In the genomic region with DNA sequence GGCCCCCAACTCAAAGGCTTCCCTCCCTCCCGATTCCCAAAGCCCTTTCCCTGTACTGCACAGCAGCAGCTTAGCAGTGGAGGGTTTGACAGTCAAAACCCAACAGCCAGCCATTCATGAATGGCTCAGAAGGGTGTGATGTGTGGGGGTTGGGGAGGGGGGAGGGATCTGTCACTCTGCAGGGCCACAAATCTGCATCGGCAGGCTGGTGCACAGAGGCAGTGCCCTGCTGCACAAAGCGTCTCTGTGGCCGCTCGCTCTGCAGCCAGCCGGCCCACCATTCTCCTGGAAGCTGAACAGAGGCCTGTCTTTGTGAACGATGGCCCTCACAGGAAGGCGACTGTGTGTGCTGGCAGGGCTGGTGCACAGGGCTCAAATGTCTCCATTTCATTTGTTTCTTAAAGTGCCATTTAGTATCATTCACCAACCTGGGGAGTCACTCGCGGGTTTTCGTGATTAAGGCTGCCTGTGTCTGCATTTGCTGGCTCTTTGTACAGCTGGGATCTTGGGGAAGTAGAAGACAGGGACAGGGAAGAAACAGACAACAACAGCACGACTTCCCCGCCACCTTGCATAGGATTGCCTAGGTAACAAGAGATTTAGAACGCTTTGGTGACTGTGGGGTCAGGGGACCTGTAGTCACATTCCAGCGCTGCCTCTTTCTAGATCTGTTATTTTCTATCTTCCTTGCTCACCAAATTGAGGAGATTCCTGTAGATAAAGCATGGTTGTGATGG, we compare ENCODE assay signal across 8 mouse cellular contexts. TPM values are rescaled to one million over a fixed set of nuclear protein-coding genes. Genes with fewer than 3 reads are reported as not detected.
DNase-seq lines count a peak whose midpoint lies in the region; ATAC-seq and TF ChIP-seq lines count a peak whose summit lies in the region.

No protein-coding gene starts in this region.

- H3K9ac ChIP-seq in limb, embryonic 13.5 days = peak overlapping the region; percentile 31; the same call in 1 of the 2 replicates
- no peak overlapping the region for H3K9ac ChIP-seq in lung, postnatal 0 days (replicated peaks; ENCODE audit: low read depth)
- no peak overlapping the region for H3K9ac ChIP-seq in heart, adult 2 months (ENCODE audit: low read depth, low read length)

- peaks cover 21% of the 10 kb centered on the region for H3K36me3 ChIP-seq in megakaryocyte, embryonic 14.5 days (replicated peaks; ENCODE audit: low read length)
- H3K36me3 ChIP-seq in hindbrain, embryonic 10.5 days = peaks cover 25% of the 10 kb centered on the region
- peaks cover 25% of the 10 kb centered on the region for H3K36me3 ChIP-seq in limb, embryonic 13.5 days
- peaks cover 4% of the 10 kb centered on the region for H3K36me3 ChIP-seq in lung, postnatal 0 days (ENCODE audit: insufficient read depth, low read length)
- H3K36me3 ChIP-seq in heart, adult 2 months (ENCODE audit: control insufficient read depth, insufficient read depth, low read length) = peaks cover 12% of the 10 kb centered on the region

- H3K27me3 ChIP-seq in megakaryocyte, embryonic 14.5 days (replicated peaks) = peaks cover 2% of the 10 kb centered on the region
- no peaks in the 10 kb centered on the region for H3K27me3 ChIP-seq in hindbrain, embryonic 10.5 days (ENCODE audit: insufficient read depth, poor library complexity, severe bottlenecking)
- H3K27me3 ChIP-seq in limb, embryonic 13.5 days = no peaks in the 10 kb centered on the region
- H3K27me3 ChIP-seq in lung, postnatal 0 days (replicated peaks; ENCODE audit: insufficient read depth, low read length) = no peaks in the 10 kb centered on the region
- H3K27me3 ChIP-seq in heart, adult 2 months (ENCODE audit: control insufficient read depth, insufficient read depth, low read length) = no peaks in the 10 kb centered on the region

- peak overlapping the region; percentile 85 for H3K27ac ChIP-seq in hindbrain, embryonic 10.5 days
- H3K27ac ChIP-seq in limb, embryonic 13.5 days = peak overlapping the region; percentile 65
- H3K27ac ChIP-seq in lung, postnatal 0 days (ENCODE audit: low read length) = no peak overlapping the region
- H3K27ac ChIP-seq in heart, adult 2 months = no peak overlapping the region

- WGBS in hindbrain, embryonic 10.5 days = 9% methylated on average over 15 of the region's 15 CpGs
- WGBS in limb, embryonic 13.5 days = 22% methylated on average over 15 of the region's 15 CpGs
- WGBS in lung, postnatal 0 days = 39% methylated on average over 15 of the region's 15 CpGs
- 71% methylated on average over 15 of the region's 15 CpGs for WGBS in heart, adult 2 months

- no peak for ATAC-seq in megakaryocyte, adult 5-6 weeks (ENCODE audit: poor library complexity, severe bottlenecking)
- ATAC-seq in limb, embryonic 13.5 days (ENCODE audit: low FRiP score, low read depth) = peak; percentile 78
- no peak for ATAC-seq in lung, postnatal 0 days

- TF ChIP-seq POLR2A in heart, adult 2 months (IDR thresholded peaks at IDR 0.05; ENCODE audit: insufficient read depth, low read depth, low read length) = no peak

- peaks cover 9% of the 10 kb centered on the region; the same call in 1 of the 2 replicates for H3K9me3 ChIP-seq in megakaryocyte, embryonic 14.5 days
- H3K9me3 ChIP-seq in hindbrain, embryonic 10.5 days = no peaks in the 10 kb centered on the region
- H3K9me3 ChIP-seq in limb, embryonic 13.5 days = no peaks in the 10 kb centered on the region
- no peaks in the 10 kb centered on the region for H3K9me3 ChIP-seq in lung, postnatal 0 days (ENCODE audit: low read length)

- no peak for TF ChIP-seq EP300 in lung, postnatal 0 days (IDR thresholded peaks at IDR 0.05)
- TF ChIP-seq EP300 in heart, adult 2 months (IDR thresholded peaks at IDR 0.05; ENCODE audit: insufficient read depth, low read depth, low read length) = no peak

- H3K79me2 ChIP-seq in heart, adult 2 months (replicated peaks; ENCODE audit: control insufficient read depth, insufficient read depth, low read length) = no peaks in the 10 kb centered on the region

- peaks cover 7% of the 10 kb centered on the region; the same call in 1 of the 2 replicates for H3K4me1 ChIP-seq in megakaryocyte, embryonic 14.5 days
- H3K4me1 ChIP-seq in hindbrain, embryonic 10.5 days (replicated peaks) = peaks cover 38% of the 10 kb centered on the region
- peaks cover 34% of the 10 kb centered on the region for H3K4me1 ChIP-seq in limb, embryonic 13.5 days
- H3K4me1 ChIP-seq in lung, postnatal 0 days (ENCODE audit: insufficient read depth, low read depth, low read length) = peaks cover 14% of the 10 kb centered on the region; the same call in 1 of the 2 replicates
- H3K4me1 ChIP-seq in heart, adult 2 months (ENCODE audit: control insufficient read depth, insufficient read depth, low read length) = peaks cover 16% of the 10 kb centered on the region

- H3K4me3 ChIP-seq in megakaryocyte, embryonic 14.5 days (replicated peaks) = peak overlapping the region; percentile 23
- H3K4me3 ChIP-seq in hindbrain, embryonic 10.5 days = peak overlapping the region; percentile 29
- H3K4me3 ChIP-seq in limb, embryonic 13.5 days = no peak overlapping the region
- H3K4me3 ChIP-seq in lung, postnatal 0 days (ENCODE audit: low read depth, low read length) = no peak overlapping the region
- no peak overlapping the region for H3K4me3 ChIP-seq in heart, adult 2 months

- DNase-seq in hindbrain, embryonic 10.5 days (ENCODE audit: low spot score) = peak; percentile 81
- peak; percentile 36 for DNase-seq in right cerebral cortex, postnatal 4 days
- DNase-seq in gastrocnemius, postnatal 36 days = no peak
- DNase-seq in lung, postnatal 0 days (ENCODE audit: low spot score) = no peak
- DNase-seq in heart, adult 2 months = no peak

- intact Hi-C loops in gastrocnemius, postnatal 36 days (cut with DNase I) = no loop called here
- intact Hi-C loops in heart, adult 2 months (cut with DNase I) = no loop called here

- peak overlapping the region; percentile 19 for H3K4me2 ChIP-seq in limb, embryonic 13.5 days (replicated peaks)
- no peak overlapping the region for H3K4me2 ChIP-seq in lung, postnatal 0 days (replicated peaks; ENCODE audit: low read depth, low read length)

- no peak for TF ChIP-seq CTCF in lung, postnatal 0 days (IDR thresholded peaks at IDR 0.05)
- TF ChIP-seq CTCF in heart, adult 2 months (IDR thresholded peaks at IDR 0.05) = no peak

RNA-seq across cellular contexts. Expression of gene Snx18, which starts 31.0 kb away (rescaled TPM):
- polyA plus RNA-seq in megakaryocyte, embryonic 14.5 days (2012; ENCODE audit: insufficient read depth, low replicate concordance) = 2.1 and 4.9 TPM in 2 replicates
- total RNA-seq in megakaryocyte, adult 5-6 weeks (2015) = 61.3 and 66.5 TPM in 2 replicates
- 64.9 and 75.6 TPM in 2 replicates for total RNA-seq in megakaryocyte, adult 5-6 weeks (2017)
- polyA plus RNA-seq in hindbrain, embryonic 10.5 days (2016; fragmentation: Nextera tagmentation; extraction: Ambion mirVana) = 18.1 and 18.4 TPM in 2 replicates
- 23.2 and 23.5 TPM in 2 replicates for polyA plus RNA-seq in limb, embryonic 13.5 days (2015; fragmentation: Nextera tagmentation; extraction: Ambion mirVana)
- total RNA-seq in gastrocnemius, postnatal 36 days (2021) = 1 to 10 TPM; 9.3 TPM
- 18.1 and 22.0 TPM in 2 replicates for polyA plus RNA-seq in lung, postnatal 0 days (2015; fragmentation: Nextera tagmentation; extraction: Ambion mirVana)
- 10 to 100 TPM; 18.0 to 20.4 TPM for total RNA-seq in heart, adult 2 months (2021)
- 8.3 and 14.8 TPM in 2 replicates for polyA plus RNA-seq in heart, adult 2 months (2012; rRNA removed)

Comparison
In these comparisons a context has a peak if more than half of its experiments do, and no peak if none do; other contexts are left out.
1. H3K4me3 ChIP-seq: peak in megakaryocyte, embryonic 14.5 days (single experiment) and hindbrain, embryonic 10.5 days (single experiment); none in limb, embryonic 13.5 days (single experiment), lung, postnatal 0 days (single experiment) and heart, adult 2 months (single experiment).
2. DNase-seq: peak in hindbrain, embryonic 10.5 days (single experiment) and right cerebral cortex, postnatal 4 days (single experiment); none in gastrocnemius, postnatal 36 days (0 of 2), lung, postnatal 0 days (single experiment) and heart, adult 2 months (0 of 2).
3. H3K27ac ChIP-seq: peak in hindbrain, embryonic 10.5 days (single experiment) and limb, embryonic 13.5 days (single experiment); none in lung, postnatal 0 days (single experiment) and heart, adult 2 months (single experiment).